Mouse (Mus musculus): ENCODE data around the gene Mettl4. TPM values are rescaled to one million over a fixed set of nuclear protein-coding genes. Genes with fewer than 3 reads are reported as not detected.

The Mettl4 gene
- total and polyA plus RNA-seq, 2 experiments from 2014 or later, result 8.2 to 17.5 TPM

DNA sequence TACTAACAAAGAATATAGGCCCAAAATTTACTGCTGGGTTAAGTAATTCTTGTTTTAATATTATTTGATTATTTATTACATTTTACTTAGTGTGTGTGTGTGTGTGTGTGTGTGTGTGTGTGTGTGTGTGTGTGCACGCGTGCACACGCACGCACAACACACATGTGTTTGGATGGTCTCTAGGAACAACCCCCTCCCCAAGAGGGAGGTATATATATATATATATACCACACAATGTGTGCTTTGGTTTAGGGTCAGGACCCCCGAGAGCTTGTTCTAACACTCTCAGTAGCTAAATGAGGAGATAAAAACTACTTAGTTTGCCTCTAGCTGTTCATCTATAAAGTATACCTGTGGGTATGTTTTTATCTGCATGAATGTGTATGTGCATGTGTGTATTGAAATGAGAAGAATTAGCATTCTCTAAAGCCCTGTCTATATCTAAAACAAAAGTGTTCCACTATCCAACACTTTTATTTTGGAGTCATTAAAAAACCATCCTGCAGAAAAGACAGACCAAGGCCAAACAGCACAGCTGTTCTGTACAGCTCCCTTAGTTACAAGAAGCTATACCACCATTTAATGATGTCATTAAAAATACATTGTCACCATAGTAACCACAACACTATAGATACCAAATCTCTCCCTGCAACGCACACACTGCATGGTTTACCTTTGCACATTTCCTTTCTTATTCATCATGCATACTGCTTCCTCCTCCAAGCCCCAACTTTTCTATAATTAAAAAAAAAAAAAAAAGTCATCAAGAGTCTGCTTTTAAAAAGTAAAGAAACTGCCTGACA is 76.1 kb downstream of the Mettl4 start:
- Histone ChIP-seq H3K9ac (replicated peaks; ENCODE audit: low read length, poor library complexity, severe bottlenecking) (no peak overlapping the region), H3K36me3 (ENCODE audit: insufficient read depth, low read length) (no peaks in the 10 kb centered on the region), H3K4me1 (ENCODE audit: insufficient read depth, low read length) (no peaks in the 10 kb centered on the region), H3K27ac (ENCODE audit: low read depth, low read length) (no peak overlapping the region), H3K27me3 (ENCODE audit: insufficient read depth, low read length) (no peaks in the 10 kb centered on the region), H3K9me3 (ENCODE audit: low read length) (no peaks in the 10 kb centered on the region), H3K4me2 (ENCODE audit: low read depth, low read length, poor library complexity, severe bottlenecking) (no peak overlapping the region), H3K4me3 (ENCODE audit: low read depth, low read length) (no peak overlapping the region)
- WGBS, result 84% methylated on average over 6 of the region's 6 CpGs
- DNase-seq (ENCODE audit: low spot score) (peak; percentile 8), ATAC-seq (ENCODE audit: low FRiP score) (peak; percentile 74; the same call in 1 of the 2 replicates)
- TF ChIP-seq CTCF (IDR thresholded peaks at IDR 0.05), result no peak
